Mouse (Mus musculus) C2C12 (cell line): ENCODE results near the gene Abhd14b.

Experiments used
- CEBPB ChIP-seq: IDR thresholded peaks from one replicate; pipeline ENCODE4 v1.6.1; 2011; ENCODE audit warnings: low read depth, mild to moderate bottlenecking, control low read depth, moderate library complexity
- CTCF ChIP-seq: IDR thresholded peaks from one replicate; pipeline ENCODE4 v1.5.1; 2011; ENCODE audit not compliant: control insufficient read depth, insufficient read depth, insufficient read length
- FOSL1 ChIP-seq: IDR thresholded peaks from one replicate; pipeline ENCODE4 v1.8.0; 2011; ENCODE audit warnings: mild to moderate bottlenecking, low read length; ENCODE audit not compliant: poor library complexity, insufficient read depth, severe bottlenecking
- MAX ChIP-seq: IDR thresholded peaks from one replicate; pipeline ENCODE4 v1.6.1; 2011; ENCODE audit warnings: mild to moderate bottlenecking, control low read depth
- MYOD1 ChIP-seq: IDR thresholded peaks from one replicate; pipeline ENCODE4 v1.6.1; 2011; ENCODE audit warnings: low read depth; ENCODE audit not compliant: control insufficient read depth, insufficient read length
- MYOG ChIP-seq: IDR thresholded peaks from one replicate; pipeline ENCODE4 v1.6.1; 2011; ENCODE audit not compliant: control insufficient read depth, insufficient read length; ENCODE audit errors: extremely low read depth
- USF1 ChIP-seq: IDR thresholded peaks from one replicate; pipeline ENCODE4 v1.6.1; 2011; ENCODE audit warnings: low read depth, mild to moderate bottlenecking, control low read depth, moderate library complexity

DNA sequence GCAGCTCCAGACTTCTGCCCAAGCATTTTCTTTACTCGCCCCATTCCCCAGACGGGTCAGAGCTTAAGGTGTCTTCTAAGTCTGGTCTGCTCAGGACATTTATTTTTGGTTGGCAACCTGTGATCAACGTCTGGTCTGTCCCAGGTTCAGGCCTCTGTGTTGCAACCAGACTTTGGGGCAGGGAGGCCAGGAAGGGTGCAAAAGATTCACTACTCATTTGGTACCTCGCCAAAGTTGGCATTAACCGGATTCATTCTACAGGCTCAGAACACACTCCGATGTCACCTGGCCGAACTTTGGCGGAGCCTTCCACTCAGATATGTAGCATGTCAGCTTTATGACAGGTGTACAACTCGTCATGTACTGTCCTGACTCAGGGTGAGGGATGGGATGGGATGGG lies 692 bp downstream of the Abhd14b start:
- TF ChIP-seq CTCF (no peak), MAX (no peak), CEBPB (no peak), USF1 (no peak), FOSL1 (no peak), MYOD1 (no peak), MYOG (no peak)
